Mouse (Mus musculus): Measurements from ENCODE around the gene Tbc1d2.

Gene Tbc1d2

GRCm38 (mm10) chr4:46562037-46562436 lies 88.0 kb downstream of the Tbc1d2 start:
- in situ Hi-C loops (cut with MboI; ENCODE audit: unreplicated experiment in 2 of 2) = no loop called here

DNA sequence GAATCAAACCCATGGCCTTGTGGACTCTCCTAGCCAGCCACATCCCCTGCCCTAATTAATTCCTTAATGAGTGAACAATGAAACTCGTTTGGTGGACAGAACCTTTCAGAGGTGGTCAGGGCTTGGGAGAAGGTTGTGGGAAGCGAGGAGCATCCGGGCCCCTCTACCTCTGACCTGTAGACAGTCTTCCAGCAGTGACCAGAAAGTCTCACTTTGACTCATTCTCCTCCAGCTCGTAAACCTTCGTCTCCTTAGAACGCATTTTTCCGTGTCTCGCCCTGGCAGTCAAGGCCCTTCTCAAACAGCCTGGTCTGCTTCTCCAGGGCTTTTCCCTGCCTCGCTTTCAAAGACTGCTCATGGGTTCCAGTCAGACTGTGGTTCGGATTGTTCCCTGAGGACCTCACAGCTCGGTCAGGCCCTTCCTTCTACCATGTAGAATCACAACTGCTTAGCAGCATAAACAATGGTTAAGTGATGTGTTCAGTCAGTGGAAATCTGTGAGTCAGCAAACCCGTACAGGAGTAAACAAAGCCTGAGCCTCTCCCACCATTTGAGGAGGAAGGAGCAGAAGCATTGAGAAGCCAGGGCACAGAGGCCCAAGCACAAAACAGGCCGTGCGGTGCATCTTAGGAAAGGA lies 89.8 kb downstream of the Tbc1d2 start:
- in situ Hi-C loops (cut with MboI; ENCODE audit: unreplicated experiment in 2 of 2) = no loop called here

- in situ Hi-C loops (cut with MboI; ENCODE audit: unreplicated experiment in 2 of 2) = no loop called here
These were observed 91.0 kb downstream of the Tbc1d2 start for GRCm38 (mm10) chr4:46558672-46559667.

DNA sequence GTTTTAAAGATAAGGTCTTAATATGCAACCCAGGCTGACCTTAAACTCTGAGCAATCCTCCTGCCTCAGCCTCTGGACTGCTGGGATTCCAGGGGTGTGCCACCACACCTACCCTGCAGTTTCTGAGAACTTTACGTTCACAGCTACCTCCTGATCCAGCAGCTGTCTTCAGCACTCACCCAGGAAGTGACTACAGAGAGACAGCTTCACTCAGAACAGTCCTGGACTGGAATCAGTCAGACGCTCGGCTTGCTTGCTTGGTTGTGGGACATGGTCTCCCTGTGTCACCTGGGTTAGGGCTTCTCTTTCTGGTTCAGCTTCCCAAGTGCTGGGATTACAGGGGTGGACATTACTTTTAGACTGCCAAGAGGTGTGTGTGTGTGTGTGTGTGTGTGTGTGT lies 93.1 kb downstream of the Tbc1d2 start:
- in situ Hi-C loops (cut with MboI; ENCODE audit: unreplicated experiment in 2 of 2) = no loop called here

DNA sequence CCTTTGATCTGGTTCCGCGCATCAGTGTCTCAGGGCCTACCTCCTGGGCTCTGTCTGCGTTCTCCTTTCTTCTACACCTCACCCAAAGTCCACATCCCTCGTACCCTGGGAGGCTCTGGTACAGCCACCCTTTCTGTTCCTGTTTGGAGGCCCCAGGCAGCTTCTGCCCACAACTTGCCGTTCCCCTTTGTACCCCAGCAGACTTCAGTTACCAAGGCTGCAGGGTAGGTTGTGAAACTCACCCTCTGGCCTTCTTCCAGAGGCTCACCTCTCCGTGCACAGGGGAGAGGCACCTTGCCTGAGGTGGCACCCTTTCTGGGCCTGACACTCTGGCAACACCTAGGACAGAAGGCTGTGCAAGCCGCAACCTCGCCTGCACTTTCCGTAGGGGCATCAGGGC lies 94.2 kb downstream of the Tbc1d2 start:
- in situ Hi-C loops (cut with MboI; ENCODE audit: unreplicated experiment in 2 of 2) = no loop called here

All from v-Abl transformed pro-B cells (cell line).